ENCODE assay signal across 30 mouse cellular contexts in the genomic region with DNA sequence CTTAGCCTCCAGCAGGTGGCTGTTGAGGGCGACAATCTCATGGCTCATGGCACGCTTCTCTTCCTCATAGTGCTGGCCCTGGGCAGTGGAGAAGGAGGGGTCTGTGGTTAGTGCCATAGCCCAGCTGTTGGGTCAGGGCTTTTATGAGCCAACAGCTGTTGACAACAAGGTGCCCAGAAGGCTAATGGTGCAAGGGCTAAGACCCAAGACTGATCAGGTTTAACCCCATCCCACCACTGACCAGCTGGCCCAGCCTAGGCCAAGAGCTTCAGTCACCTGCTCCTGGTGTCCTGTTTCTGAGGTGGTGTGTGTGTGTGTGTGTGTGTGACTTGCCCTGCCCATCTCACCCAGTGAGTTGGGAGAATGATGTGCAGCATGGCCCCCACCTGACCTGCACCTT.
"Had no signal": no experiment of that assay in that cellular context is flagged by ENCODE, and none has a peak within 500 bp of the region (broad histone marks: within the 10 kb centered on the region; RNA-seq: fewer than 3 reads in every experiment).

No protein-coding gene starts in this region.

- H3K9ac ChIP-seq: heart, embryonic 12.5 days; heart, embryonic 13.5 days; heart, embryonic 15.5 days; hindbrain, embryonic 12.5 days; hindbrain, embryonic 14.5 days; hindbrain, embryonic 15.5 days; intestine, embryonic 15.5 days; kidney, embryonic 15.5 days had no signal

- ATAC-seq: hindbrain, embryonic 16.5 days; inflammation-experienced regulatory T-cells, adult 6 months; intestine, embryonic 15.5 days; intestine, embryonic 16.5 days; intestine, postnatal 0 days had no signal

- H3K4me3 ChIP-seq: heart, embryonic 10.5 days; heart, embryonic 12.5 days; heart, embryonic 13.5 days; heart, embryonic 15.5 days; hindbrain, embryonic 12.5 days; hindbrain, embryonic 13.5 days; hindbrain, embryonic 15.5 days; intestine, embryonic 15.5 days; kidney, embryonic 15.5 days; layer of hippocampus, adult 2 months; left cerebral cortex, adult 2 months had no signal

- H3K27ac ChIP-seq: heart, embryonic 10.5 days; heart, embryonic 13.5 days; heart, embryonic 15.5 days; hindbrain, embryonic 13.5 days; hindbrain, embryonic 14.5 days; hindbrain, embryonic 15.5 days; intestine, embryonic 15.5 days; kidney, embryonic 15.5 days; kidney, postnatal 0 days; layer of hippocampus, adult 2 months; left cerebral cortex, adult 2 months had no signal

- H3K27me3 ChIP-seq: hindbrain, embryonic 15.5 days had no signal

- DNase-seq: heart, postnatal 10 days; heart, postnatal 14 days; heart, postnatal 36 days; heart, postnatal 4 days; kidney, adult 18-20 months; kidney, adult 9 months; kidney, postnatal 10 days; kidney, postnatal 14 days; kidney, postnatal 25 days; kidney, postnatal 4 days; layer of hippocampus, adult 9-11 months; layer of hippocampus, postnatal 36 days had no signal

- H3K36me3 ChIP-seq: heart, embryonic 10.5 days; heart, embryonic 12.5 days; heart, embryonic 13.5 days; heart, embryonic 15.5 days; intestine, embryonic 15.5 days had no signal

- H3K4me1 ChIP-seq: heart, embryonic 12.5 days; intestine, embryonic 15.5 days had no signal

- H3K9me3 ChIP-seq: heart, embryonic 15.5 days; hindbrain, embryonic 12.5 days; hindbrain, embryonic 15.5 days; kidney, embryonic 15.5 days had no signal

- H3K4me2 ChIP-seq: heart, embryonic 11.5 days; heart, embryonic 12.5 days; heart, embryonic 13.5 days; heart, embryonic 15.5 days; hindbrain, embryonic 12.5 days; hindbrain, embryonic 13.5 days; hindbrain, embryonic 14.5 days; hindbrain, embryonic 15.5 days; intestine, embryonic 15.5 days; kidney, embryonic 15.5 days had no signal
